Mouse (Mus musculus) myocyte (in vitro differentiated cells): ENCODE data around the gene Trpv1. TPM values are rescaled to one million over a fixed set of nuclear protein-coding genes. Genes with fewer than 3 reads are reported as not detected.
A peak's percentile ranks its signal among the peaks of the same experiment; 100 is the strongest.

Source experiments
- H3K27me3 ChIP-seq: one replicate; pipeline ENCODE4 v1.6.1; 2011; ENCODE audit not compliant: control insufficient read depth, insufficient read depth, insufficient read length
- H3K36me3 ChIP-seq: one replicate; pipeline ENCODE4 v1.6.1; 2011; ENCODE audit not compliant: control insufficient read depth, insufficient read depth
- H3K4me2 ChIP-seq: one replicate; pipeline ENCODE4 v1.6.1; 2011; ENCODE audit warnings: low read depth, control low read depth
- H3K4me3 ChIP-seq: one replicate; pipeline ENCODE4 v1.5.1; 2011; ENCODE audit warnings: mild to moderate bottlenecking, control low read depth, moderate library complexity
- H3K79me2 ChIP-seq: one replicate; pipeline ENCODE4 v1.6.1; 2011; ENCODE audit not compliant: control insufficient read depth, insufficient read depth
- H3ac ChIP-seq: one replicate; pipeline ENCODE4 v1.6.1; 2011; ENCODE audit not compliant: control insufficient read depth, insufficient read length
- CEBPB ChIP-seq: IDR thresholded peaks from 2 replicates; pipeline ENCODE4 v1.6.1; 2011; ENCODE audit warnings: mild to moderate bottlenecking, moderate library complexity; ENCODE audit not compliant: poor library complexity, insufficient read depth, severe bottlenecking
- E2F4 ChIP-seq: IDR thresholded peaks from one replicate; pipeline ENCODE4 v1.6.1; 2011; ENCODE audit warnings: mild to moderate bottlenecking, control low read depth, moderate library complexity; ENCODE audit not compliant: insufficient read depth
- MAX ChIP-seq: IDR thresholded peaks from one replicate; pipeline ENCODE4 v1.6.1; 2011; ENCODE audit warnings: low read depth, mild to moderate bottlenecking, control low read depth
- MYOD1 ChIP-seq, 3 experiments: IDR thresholded peaks; one replicate each; pipeline ENCODE4 v1.6.1; 2011; ENCODE audit warnings: control low read depth in 2 of 3, low read depth in 2 of 3, mild to moderate bottlenecking in 2 of 3, moderate library complexity in 1 of 3; ENCODE audit not compliant: insufficient read length in 2 of 3, control insufficient read depth in 1 of 3
- MYOG ChIP-seq, 3 experiments: IDR thresholded peaks; one replicate each; pipeline ENCODE4 v1.6.1; 2011; ENCODE audit warnings: control low read depth in 2 of 3, low read depth in 2 of 3, mild to moderate bottlenecking in 2 of 3; ENCODE audit not compliant: insufficient read length in 2 of 3, control insufficient read depth in 1 of 3, insufficient read depth in 1 of 3
- POLR2A ChIP-seq: IDR thresholded peaks from one replicate; pipeline ENCODE4 v1.6.1; 2011; ENCODE audit warnings: low read depth, mild to moderate bottlenecking, control low read depth, moderate library complexity; ENCODE audit not compliant: insufficient read length
- POLR2AphosphoS2 ChIP-seq: IDR thresholded peaks from one replicate; pipeline ENCODE4 v1.6.1; 2011; ENCODE audit warnings: low read depth, control low read depth; ENCODE audit not compliant: insufficient read length
- REST ChIP-seq: IDR thresholded peaks from one replicate; pipeline ENCODE4 v1.6.1; 2011; ENCODE audit warnings: mild to moderate bottlenecking, control low read depth, moderate library complexity; ENCODE audit not compliant: insufficient read depth, insufficient read length
- SRF ChIP-seq: IDR thresholded peaks from one replicate; pipeline ENCODE4 v1.6.1; 2011; ENCODE audit warnings: low read depth; ENCODE audit not compliant: control insufficient read depth, insufficient read length
- TCF12 ChIP-seq: IDR thresholded peaks from one replicate; pipeline ENCODE4 v1.6.1; 2011; ENCODE audit warnings: mild to moderate bottlenecking, control low read depth; ENCODE audit not compliant: poor library complexity, insufficient read depth, severe bottlenecking
- TCF3 ChIP-seq: IDR thresholded peaks from one replicate; pipeline ENCODE4 v1.6.1; 2011; ENCODE audit warnings: low read depth, control low read depth; ENCODE audit not compliant: insufficient read length
- USF1 ChIP-seq: IDR thresholded peaks from one replicate; pipeline ENCODE4 v1.6.1; 2011; ENCODE audit warnings: low read depth, mild to moderate bottlenecking, control low read depth, moderate library complexity
- polyA plus RNA-seq: library from polyadenylated mRNA; unstranded; fragments of >200 nt; fragmentation: generic; extraction: Trizol; gene quantifications from one replicate; pipeline ENCODE4 v1.2.1, GENCODE M21; 2012; ENCODE audit warnings: missing spikeins

Trpv1 gene
- polyA plus RNA-seq, 1 experiment: 0.17 TPM

GRCm38 (mm10) chr11:73220651-73221050, 13.4 kb upstream of the Trpv1 start:
- H3K79me2 ChIP-seq: no peaks in the 10 kb centered on the region
- no peak overlapping the region for H3ac ChIP-seq
- no peak overlapping the region for H3K4me2 ChIP-seq
- TF ChIP-seq POLR2AphosphoS2 (no peak), REST (no peak), POLR2A (no peak), SRF (no peak), E2F4 (no peak), MAX (no peak), MYOD1 (IDR thresholded peaks at IDR 0.05; ENCODE audit: control insufficient read depth in 1 of 3, insufficient read length in 2 of 3, low read depth in 2 of 3) (no peak), TCF3 (no peak), TCF12 (no peak), USF1 (no peak), CEBPB (no peak), MYOG (IDR thresholded peaks at IDR 0.05; ENCODE audit: control insufficient read depth in 1 of 3, insufficient read depth in 1 of 3, insufficient read length in 2 of 3, low read depth in 2 of 3) (no peak)
- H3K27me3 ChIP-seq: no peaks in the 10 kb centered on the region
- no peaks in the 10 kb centered on the region for H3K36me3 ChIP-seq
- H3K4me3 ChIP-seq: no peak overlapping the region

GRCm38 (mm10) chr11:73222846-73223245, 11.2 kb upstream of the Trpv1 start:
- Histone ChIP-seq H3K4me3 (no peak overlapping the region), H3K27me3 (no peaks in the 10 kb centered on the region), H3K36me3 (no peaks in the 10 kb centered on the region), H3K79me2 (no peaks in the 10 kb centered on the region), H3K4me2 (no peak overlapping the region), H3ac (no peak overlapping the region)
- TF ChIP-seq MYOG (IDR thresholded peaks at IDR 0.05; ENCODE audit: control insufficient read depth in 1 of 3, insufficient read depth in 1 of 3, insufficient read length in 2 of 3, low read depth in 2 of 3) (no peak), REST (peak; percentile 70), TCF12 (no peak), POLR2AphosphoS2 (no peak), MYOD1 (IDR thresholded peaks at IDR 0.05; ENCODE audit: control insufficient read depth in 1 of 3, insufficient read length in 2 of 3, low read depth in 2 of 3) (no peak), E2F4 (no peak), USF1 (no peak), MAX (no peak)

DNA sequence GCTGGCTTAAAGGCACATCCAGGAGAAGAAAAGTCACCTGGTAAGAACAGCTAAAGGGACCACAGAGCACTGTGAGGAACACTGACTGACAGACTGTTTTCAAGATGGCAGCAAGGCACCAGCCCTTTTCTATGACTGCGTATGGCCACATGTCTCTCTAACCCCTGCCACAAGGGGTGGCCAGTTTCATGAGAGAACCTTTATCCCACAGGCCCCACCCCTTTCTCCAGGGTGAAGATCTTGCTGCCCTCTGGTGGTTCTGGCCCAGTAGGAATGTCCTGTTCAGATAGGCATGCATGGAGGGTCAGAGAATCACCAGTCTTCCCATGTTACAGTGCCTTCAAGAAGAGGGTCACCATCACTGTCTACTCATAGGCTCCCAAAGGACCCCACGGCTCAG, 10.1 kb upstream of the Trpv1 start:
- no peaks in the 10 kb centered on the region for H3K36me3 ChIP-seq
- H3K4me3 ChIP-seq: no peak overlapping the region
- TF ChIP-seq MAX: no peak
- no peak for TF ChIP-seq SRF
- no peak for TF ChIP-seq TCF3
- no peak for TF ChIP-seq TCF12
- TF ChIP-seq MYOD1 (IDR thresholded peaks at IDR 0.05; ENCODE audit: control insufficient read depth in 1 of 3, insufficient read length in 2 of 3, low read depth in 2 of 3): no peak
- no peak for TF ChIP-seq E2F4
- TF ChIP-seq REST: no peak
- no peak for TF ChIP-seq POLR2A
- no peaks in the 10 kb centered on the region for H3K79me2 ChIP-seq
- no peaks in the 10 kb centered on the region for H3K27me3 ChIP-seq
- H3ac ChIP-seq: no peak overlapping the region
- no peak overlapping the region for H3K4me2 ChIP-seq

- Histone ChIP-seq H3K36me3 (no peaks in the 10 kb centered on the region), H3K27me3 (no peaks in the 10 kb centered on the region), H3K4me3 (no peak overlapping the region), H3K79me2 (no peaks in the 10 kb centered on the region), H3ac (no peak overlapping the region), H3K4me2 (no peak overlapping the region)
- TF ChIP-seq MYOG (IDR thresholded peaks at IDR 0.05; ENCODE audit: control insufficient read depth in 1 of 3, insufficient read depth in 1 of 3, insufficient read length in 2 of 3, low read depth in 2 of 3) (no peak), TCF3 (no peak), POLR2AphosphoS2 (no peak), POLR2A (no peak)
Observed at GRCm38 (mm10) chr11:73225856-73226255, 8.2 kb upstream of the Trpv1 start.

- Histone ChIP-seq H3ac (no peak overlapping the region), H3K79me2 (no peaks in the 10 kb centered on the region), H3K4me2 (no peak overlapping the region), H3K4me3 (no peak overlapping the region), H3K36me3 (no peaks in the 10 kb centered on the region), H3K27me3 (no peaks in the 10 kb centered on the region)
- TF ChIP-seq POLR2AphosphoS2 (no peak), SRF (no peak), USF1 (no peak), MYOG (IDR thresholded peaks at IDR 0.05; ENCODE audit: control insufficient read depth in 1 of 3, insufficient read depth in 1 of 3, insufficient read length in 2 of 3, low read depth in 2 of 3) (no peak), TCF3 (no peak), CEBPB (no peak), POLR2A (no peak), TCF12 (no peak), E2F4 (no peak), MYOD1 (IDR thresholded peaks at IDR 0.05; ENCODE audit: control insufficient read depth in 1 of 3, insufficient read length in 2 of 3, low read depth in 2 of 3) (no peak), REST (no peak), MAX (no peak)
Observed at GRCm38 (mm10) chr11:73228881-73229280, 5.2 kb upstream of the Trpv1 start.
